Mouse (Mus musculus) lung, adult 2 months (tissue): ENCODE data around the gene Tmem136. TPM values are rescaled to one million over a fixed set of nuclear protein-coding genes. Genes with fewer than 3 reads are reported as not detected.

Source experiments
- DNase-seq: peaks from one replicate; pipeline ENCODE4 v3.0.0; 2022
- H3K4me1 ChIP-seq: fragments of 200-500 bp; 2 replicates; pipeline ENCODE4 v1.6.1; 2011; ENCODE audit warnings: low read length; ENCODE audit not compliant: control insufficient read depth, insufficient read depth
- H3K4me3 ChIP-seq: fragments of 200-500 bp; replicated peaks from 2 replicates; pipeline ENCODE3; 2011; ENCODE audit warnings: low read depth, mild to moderate bottlenecking, control low read depth, low read length; ENCODE audit errors: extremely low read depth
- CTCF ChIP-seq: fragments of 200-500 bp; IDR thresholded peaks from 2 replicates; pipeline ENCODE4 v1.5.1; 2011; ENCODE audit warnings: mild to moderate bottlenecking, low read length, control low read depth; ENCODE audit not compliant: insufficient read depth
- POLR2A ChIP-seq: fragments of 200-500 bp; IDR thresholded peaks from 2 replicates; pipeline ENCODE4 v1.6.1; 2011; ENCODE audit warnings: low read depth, mild to moderate bottlenecking, control low read depth, low read length, borderline replicate concordance; ENCODE audit errors: extremely low read depth
- WGBS: fragments of 180-500 bp; shearing (Covaris S2); methylation state at CpG from one replicate; pipeline ENCODE4 v1.1.7; 2018; 5-methylcytosine and 5-hydroxymethylcytosine counted together
- polyA plus RNA-seq: library from polyadenylated mRNA; depleted of rRNA; stranded (reverse); fragments of >200 nt; gene quantifications from 2 replicates; pipeline ENCODE4 v1.2.3, GENCODE M21; 2012

Gene Tmem136
- polyA plus RNA-seq, 1 experiment, result 7.4 TPM

GRCm38 (mm10) chr9:43104526-43104872, 11.9 kb downstream of the Tmem136 start:
- DNase-seq, result no peak
- H3K4me1 ChIP-seq, result peaks cover 9% of the 10 kb centered on the region
- H3K4me3 ChIP-seq, result peak overlapping the region; percentile 89
- no peak for TF ChIP-seq CTCF
- TF ChIP-seq POLR2A, result no peak
- WGBS, result 2% methylated on average over 4 of the region's 4 CpGs

GRCm38 (mm10) chr9:43103675-43104299, 12.6 kb downstream of the Tmem136 start:
- peak overlapping the region; percentile 62 for H3K4me3 ChIP-seq
- TF ChIP-seq POLR2A, result no peak
- no peak for TF ChIP-seq CTCF
- DNase-seq, result no peak
- 14% methylated on average over 4 of the region's 4 CpGs for WGBS
- H3K4me1 ChIP-seq, result peaks cover 9% of the 10 kb centered on the region

GRCm38 (mm10) chr9:43102931-43103330, 13.4 kb downstream of the Tmem136 start:
- TF ChIP-seq CTCF, result no peak
- no peak for TF ChIP-seq POLR2A
- Histone ChIP-seq H3K4me3 (peak overlapping the region; percentile 18), H3K4me1 (peaks cover 9% of the 10 kb centered on the region)
- WGBS, result 63% methylated on average over 2 of the region's 2 CpGs
- no peak for DNase-seq

GRCm38 (mm10) chr9:43101936-43102595, 14.3 kb downstream of the Tmem136 start:
- DNase-seq, result no peak
- H3K4me1 ChIP-seq, result peaks cover 9% of the 10 kb centered on the region
- H3K4me3 ChIP-seq, result peak overlapping the region; percentile 45
- TF ChIP-seq POLR2A (no peak), CTCF (no peak)
- WGBS, result 23% methylated on average over 8 of the region's 8 CpGs

GRCm38 (mm10) chr9:43098922-43099321, 17.4 kb downstream of the Tmem136 start:
- Histone ChIP-seq H3K4me1 (peaks cover 27% of the 10 kb centered on the region), H3K4me3 (no peak overlapping the region)
- no peak for DNase-seq
- WGBS, result 34% methylated on average over 4 of the region's 4 CpGs
- TF ChIP-seq POLR2A (no peak), CTCF (no peak)

- TF ChIP-seq CTCF (no peak), POLR2A (no peak)
- WGBS, result 58% methylated on average over 3 of the region's 3 CpGs
Observed at GRCm38 (mm10) chr9:43097801-43098557, 18.4 kb downstream of the Tmem136 start.

GRCm38 (mm10) chr9:43096337-43096736, 20.0 kb downstream of the Tmem136 start:
- no peak for TF ChIP-seq POLR2A
- TF ChIP-seq CTCF, result no peak
- peaks cover 24% of the 10 kb centered on the region for H3K4me1 ChIP-seq
- DNase-seq, result no peak
- no peak overlapping the region for H3K4me3 ChIP-seq

More at GRCm38 (mm10) chr9:43097801-43098557, 18.4 kb downstream of the Tmem136 start:
- no peak for DNase-seq
- Histone ChIP-seq H3K4me3 (no peak overlapping the region), H3K4me1 (peaks cover 23% of the 10 kb centered on the region)

GRCm38 (mm10) chr9:43094828-43095227, 21.5 kb downstream of the Tmem136 start:
- WGBS, result 73% methylated on average over 4 of the region's 4 CpGs
- DNase-seq, result no peak
- H3K4me1 ChIP-seq, result peaks cover 23% of the 10 kb centered on the region
- no peak for TF ChIP-seq CTCF
- no peak for TF ChIP-seq POLR2A
- H3K4me3 ChIP-seq, result no peak overlapping the region

- no peak overlapping the region for H3K4me3 ChIP-seq
- H3K4me1 ChIP-seq, result peaks cover 22% of the 10 kb centered on the region
Observed at GRCm38 (mm10) chr9:43093803-43094202, 22.6 kb downstream of the Tmem136 start.

More at GRCm38 (mm10) chr9:43093803-43094202, 22.6 kb downstream of the Tmem136 start:
- TF ChIP-seq POLR2A, result no peak
- TF ChIP-seq CTCF, result no peak
- DNase-seq, result no peak
- 48% methylated on average over 3 of the region's 3 CpGs for WGBS
